Mouse (Mus musculus) lung, postnatal 14 days (tissue): Measurements from ENCODE around the gene Taf11.
A peak's percentile ranks its signal among the peaks of the same experiment; 100 is the strongest.

Source experiments
- DNase-seq: peaks from one replicate; pipeline ENCODE4 v3.0.0; 2021

Gene Taf11

DNA sequence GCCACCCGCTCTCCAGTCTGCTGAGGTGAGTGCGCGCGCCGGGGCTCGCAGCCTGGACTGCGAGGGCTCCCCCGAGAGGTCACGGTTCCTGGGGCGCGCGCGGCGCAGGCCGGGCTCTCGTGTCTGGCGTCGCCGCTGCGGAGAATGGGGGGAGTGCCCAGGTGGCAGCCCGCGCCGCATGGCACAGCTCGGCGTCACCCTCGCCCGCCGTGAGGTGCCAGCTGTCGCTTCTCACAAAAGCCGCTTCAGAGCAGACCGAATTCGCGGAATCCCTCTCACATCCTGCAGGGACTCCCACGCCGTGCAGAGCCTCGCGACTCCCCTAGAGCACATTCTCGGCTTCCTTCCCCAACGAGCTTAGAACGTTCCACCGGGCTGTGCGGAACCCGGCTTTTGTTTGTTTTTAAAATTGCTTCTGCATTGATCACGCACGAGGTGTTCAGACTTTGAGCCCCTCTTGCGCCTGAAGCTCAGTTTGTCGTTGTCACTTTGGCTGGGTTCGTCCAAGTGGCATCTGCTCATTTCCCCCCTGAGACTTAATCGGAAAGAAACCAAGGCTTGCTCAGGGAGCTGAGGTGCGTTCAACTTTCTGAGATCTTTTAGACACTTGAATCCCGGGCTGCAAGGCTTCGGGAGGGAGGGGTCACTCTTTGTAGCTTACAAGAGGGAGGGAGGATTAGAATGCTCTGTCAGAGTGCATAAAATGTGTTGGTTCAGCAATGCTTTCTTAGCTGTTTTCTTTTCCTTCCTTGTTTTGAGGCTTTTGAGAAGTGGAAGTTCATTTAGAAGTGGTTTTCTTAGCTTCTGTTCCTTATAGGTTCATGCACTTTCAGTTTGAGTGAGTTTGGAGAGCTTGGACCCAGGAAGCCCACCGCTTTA, at the start of gene Taf11:
Gene Taf11, minus strand, starts transcription at position 223 of the 879 bp plus-strand sequence.
- no peak for DNase-seq

DNA sequence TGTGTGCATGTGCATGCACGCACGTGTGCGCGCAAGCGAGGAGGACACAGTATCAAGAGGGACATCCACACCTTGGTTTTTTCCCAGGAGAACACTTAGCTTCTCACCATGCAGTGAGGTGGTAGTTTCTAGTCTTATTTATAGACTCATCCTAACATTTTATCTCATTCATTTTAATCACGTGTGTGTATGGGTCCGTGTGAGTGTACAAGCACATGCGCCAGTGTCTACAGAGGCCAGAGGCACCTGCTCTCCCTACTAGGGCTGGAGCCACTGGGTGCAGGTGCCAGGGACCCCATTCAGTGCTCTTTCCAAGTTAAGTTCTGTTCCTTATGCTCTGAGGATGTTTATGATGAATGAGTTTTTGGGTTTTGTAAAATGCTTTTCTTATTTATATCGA, 48.0 kb upstream of the Taf11 start:
- DNase-seq, result no peak

DNA sequence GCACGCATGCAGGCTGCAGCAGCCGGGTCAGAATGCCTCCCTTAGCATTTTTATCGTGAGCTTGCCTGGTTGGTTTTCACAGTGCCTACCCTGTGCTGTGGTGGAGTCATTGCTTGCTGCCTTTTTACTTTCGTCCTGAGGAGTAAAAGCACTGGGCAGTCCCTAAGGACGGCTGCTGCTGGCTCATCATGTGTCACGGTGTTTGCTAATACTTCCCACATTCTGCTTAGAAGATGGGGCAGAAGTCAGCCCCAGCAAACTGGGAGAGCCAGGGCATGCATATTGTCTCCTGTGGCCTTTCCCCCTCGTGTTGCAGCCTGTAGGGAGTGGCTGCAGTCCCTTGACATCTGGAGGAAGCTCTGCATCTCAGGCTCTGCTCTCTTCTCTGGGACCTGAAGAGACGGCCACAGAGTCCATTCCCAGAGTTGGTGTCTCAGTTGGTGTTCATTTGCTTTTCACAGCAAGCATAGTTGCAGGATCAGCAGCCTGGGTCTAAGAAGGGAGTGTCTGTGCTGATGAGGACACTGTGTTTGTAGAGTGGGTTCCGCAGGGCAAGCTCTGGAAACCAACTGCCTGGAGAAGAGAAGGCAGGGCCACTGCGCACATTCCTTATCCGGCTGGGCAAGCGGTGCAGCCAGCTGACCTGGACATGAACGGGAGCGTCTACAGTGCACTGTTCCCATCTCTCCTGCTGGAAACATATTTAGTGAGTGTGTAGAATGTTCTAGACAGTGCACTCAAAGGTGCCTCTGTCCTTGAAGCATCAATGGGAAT, 45.2 kb upstream of the Taf11 start:
- no peak for DNase-seq

DNA sequence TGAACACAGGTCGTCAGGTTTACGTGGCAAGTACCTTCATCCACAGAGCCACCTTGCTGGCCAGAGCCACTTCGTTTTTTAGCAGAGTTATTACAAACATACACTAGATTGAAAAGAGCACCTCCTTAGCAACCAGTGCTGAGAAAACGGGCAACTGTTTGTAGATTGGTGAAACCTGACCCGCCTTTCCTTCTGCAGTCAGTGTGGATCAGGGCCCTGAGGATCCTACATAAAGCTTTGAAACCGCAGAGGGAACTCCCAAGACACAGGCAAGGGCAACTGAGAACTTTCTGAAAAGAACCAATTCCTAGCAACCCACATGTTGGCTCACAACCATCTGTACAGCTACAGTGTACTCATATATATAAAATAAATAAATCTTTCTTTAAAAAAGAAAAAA, 43.5 kb upstream of the Taf11 start:
- DNase-seq, result no peak

DNA sequence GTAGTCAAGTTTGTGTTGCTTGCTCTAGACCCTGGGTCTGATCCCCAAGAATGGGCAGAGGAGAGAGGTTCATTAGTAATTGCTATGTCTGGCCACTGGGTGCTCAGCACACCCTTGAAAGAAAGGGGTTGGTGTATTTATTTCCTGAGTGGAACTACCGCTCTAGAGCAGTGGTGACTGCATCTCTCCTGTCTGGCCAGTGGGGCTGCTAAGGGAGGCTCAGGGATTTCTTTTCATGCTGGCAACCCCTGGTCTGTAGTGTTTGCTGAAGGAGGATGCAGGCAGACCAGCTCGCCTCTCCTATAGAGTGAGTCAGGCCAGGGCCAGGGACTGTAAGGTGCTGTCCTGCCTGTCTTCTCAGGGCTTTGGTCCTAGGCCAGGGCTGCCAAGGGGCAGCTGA, 37.5 kb upstream of the Taf11 start:
- DNase-seq, result no peak

DNA sequence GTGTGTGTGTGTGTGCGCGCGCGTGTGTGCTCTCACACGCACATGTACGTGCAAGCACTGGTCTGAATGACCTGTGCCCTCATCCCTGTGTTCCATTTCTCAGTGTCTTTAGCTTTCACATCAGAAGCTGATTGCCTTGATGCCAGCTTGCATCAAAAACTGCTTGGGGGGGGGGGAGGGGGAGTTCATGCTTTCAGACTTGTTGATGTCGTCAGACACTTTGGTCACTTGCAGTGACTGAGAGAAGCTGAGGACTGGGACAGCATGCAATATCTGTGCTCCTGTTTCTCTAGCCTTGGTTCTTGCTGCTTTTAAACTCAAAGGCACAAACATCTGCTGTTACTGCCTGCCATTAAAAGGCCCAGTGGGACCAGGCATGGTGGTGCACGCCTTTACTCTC, 36.7 kb upstream of the Taf11 start:
- no peak for DNase-seq

DNA sequence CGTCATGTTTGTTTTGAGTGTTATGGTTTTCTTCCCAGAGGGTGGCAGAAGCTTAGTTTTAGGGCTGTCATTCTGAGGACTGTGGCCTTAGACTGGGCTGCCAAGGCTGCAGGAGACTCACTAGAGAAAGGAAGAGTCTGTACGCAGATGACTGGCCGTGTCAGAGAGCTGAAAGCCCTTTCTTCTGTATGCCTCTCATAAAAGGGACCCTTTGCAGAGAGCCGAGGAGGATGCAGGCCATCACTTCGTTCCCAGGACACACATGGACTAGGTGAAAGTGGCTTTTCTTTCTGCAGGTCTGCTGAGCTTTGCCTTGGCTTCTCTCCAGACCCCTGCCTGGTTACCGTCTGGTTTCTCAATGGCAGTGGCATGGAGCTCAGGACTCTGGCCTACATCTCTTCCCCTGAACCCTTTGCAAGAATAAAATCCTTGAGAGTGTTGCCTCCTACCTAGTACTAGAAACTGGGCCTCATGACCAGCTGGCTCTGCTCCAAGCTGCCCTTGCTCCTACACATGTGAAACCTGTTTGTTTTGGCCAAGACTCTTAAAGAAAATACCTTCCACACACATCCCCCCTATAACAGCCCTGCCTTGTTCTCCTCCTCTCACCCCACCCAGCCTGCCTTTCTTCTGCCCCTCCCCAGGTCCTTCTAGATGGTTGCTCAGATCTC, 36.0 kb upstream of the Taf11 start:
- peak; percentile 79 for DNase-seq

DNA sequence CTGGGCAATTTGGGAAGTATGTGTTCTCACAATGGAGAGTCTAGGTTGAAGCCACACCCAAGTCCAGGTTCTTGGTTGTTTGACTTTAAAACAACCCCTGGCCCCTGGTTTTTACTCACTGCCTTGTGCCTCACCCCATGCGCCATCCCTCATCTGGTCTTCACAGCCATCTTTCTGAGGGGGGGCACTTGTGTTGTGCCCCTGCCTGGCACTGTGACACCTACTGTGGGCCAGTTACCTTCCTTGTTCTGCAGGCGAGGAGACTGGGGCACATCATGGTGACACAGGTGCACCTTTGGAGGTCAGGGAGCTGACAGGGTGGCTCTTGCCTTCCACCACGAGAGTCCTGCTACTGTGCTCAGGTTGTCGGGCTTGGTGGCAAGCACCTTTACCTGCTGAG, 32.5 kb upstream of the Taf11 start:
- no peak for DNase-seq

DNA sequence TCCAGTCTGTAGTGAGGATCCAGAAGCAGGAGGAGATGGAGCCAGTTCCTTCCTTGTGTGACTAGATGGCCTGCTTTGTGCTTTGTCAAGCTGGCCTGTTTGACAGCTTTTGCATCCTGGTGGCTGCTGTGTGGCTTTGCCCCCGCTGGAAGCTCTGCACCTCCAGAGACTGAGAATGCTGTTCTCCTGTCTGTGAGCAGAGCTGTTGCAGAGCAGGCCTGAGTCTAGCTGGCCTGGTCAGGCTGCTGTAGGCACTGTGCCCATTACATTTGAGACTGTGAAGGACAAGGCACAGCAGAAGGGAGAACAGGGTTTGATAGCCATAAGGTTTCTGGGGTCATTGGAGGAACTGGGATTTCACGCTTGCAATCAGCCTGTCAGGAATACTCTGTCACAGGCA, 32.1 kb upstream of the Taf11 start:
- DNase-seq, result peak; percentile 25

DNA sequence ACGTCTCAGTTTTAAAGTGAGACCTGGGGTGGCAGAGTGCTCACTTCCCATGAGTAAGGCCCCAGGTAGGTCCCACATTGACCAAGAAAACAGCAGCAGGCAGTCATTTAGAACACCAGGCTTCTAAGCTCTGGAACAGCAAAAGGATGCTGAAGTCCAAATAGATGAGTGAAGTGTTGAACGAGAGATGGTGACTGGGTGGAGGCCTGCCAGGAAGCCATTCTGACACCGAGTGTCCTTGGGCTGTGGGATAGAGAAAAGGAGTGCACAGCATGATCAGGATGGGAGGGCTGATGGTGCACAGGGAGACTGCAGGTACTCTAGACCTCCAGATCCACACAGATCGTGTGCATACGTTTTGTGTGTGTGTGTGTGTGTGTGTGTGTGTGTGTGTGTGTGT, 31.5 kb upstream of the Taf11 start:
- DNase-seq, result no peak

DNA sequence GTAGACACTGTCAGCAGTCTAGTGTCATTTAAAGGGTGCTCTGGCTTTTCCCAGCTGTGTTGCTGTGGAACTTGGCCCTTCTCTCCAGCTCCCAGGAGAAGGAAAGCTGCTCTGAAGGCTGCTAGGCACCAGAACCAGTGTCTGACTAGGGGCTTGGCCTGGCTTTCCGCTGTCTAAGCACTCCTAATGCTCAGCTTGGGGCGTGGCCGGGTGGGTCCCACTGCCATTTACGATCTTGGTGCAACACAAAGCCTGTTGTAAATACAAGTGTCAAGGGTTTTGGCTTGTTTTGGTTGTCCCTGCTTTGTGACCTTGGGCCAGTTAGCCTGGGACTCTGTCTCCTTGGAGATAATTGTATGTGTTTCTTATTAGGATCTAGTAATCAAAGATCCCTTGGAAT, 30.7 kb upstream of the Taf11 start:
- peak; percentile 32 for DNase-seq

DNA sequence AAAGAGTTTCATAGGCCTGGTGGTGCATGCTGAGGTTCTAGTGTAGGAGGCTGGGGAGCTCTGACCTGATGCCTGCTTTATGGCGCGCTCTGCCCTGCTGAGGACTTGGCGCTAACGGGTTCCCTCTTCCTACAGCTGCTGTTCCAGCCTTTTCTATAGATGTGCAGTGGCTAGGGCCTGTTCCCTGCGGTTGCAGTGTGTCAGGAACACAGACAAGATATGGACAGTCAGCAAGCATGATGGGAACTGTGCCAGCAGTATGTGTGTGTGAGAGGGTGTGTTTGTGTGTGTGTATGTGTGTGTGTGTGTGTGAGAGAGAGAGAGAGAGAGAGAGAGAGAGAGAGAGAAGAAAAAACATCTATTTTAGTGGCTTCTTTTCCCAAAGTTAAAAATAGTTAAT, 29.4 kb upstream of the Taf11 start:
- no peak for DNase-seq

DNA sequence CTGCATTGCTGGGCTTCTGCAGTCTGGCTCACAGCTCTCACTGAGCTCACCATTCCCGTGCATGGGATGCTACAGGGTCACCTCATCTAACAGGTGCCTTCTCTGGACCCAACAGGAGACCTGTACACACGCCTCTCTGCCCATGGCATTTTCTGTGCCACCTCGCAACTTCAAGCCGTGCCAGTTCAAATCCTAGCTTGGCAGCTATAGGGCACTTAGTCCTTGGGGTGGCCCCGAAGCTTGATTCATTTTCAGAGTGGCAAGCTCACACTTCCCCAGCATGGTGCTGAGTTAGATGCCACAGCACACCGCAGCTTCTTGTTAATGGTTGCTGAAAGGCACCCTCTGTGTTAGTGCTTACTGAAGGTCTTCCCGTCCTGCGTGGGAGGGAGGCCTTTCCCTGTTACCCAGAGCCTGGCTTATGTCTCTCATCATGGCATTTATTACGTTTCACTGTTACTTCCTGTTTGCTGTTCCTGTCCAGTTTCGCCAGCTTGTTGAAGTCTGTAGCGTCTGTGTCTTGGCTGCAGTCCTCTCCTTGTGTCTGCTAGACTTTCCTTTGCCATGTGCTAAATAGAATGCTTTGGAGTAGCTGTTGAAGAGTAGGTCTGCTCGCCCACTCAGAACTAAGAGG, 28.6 kb upstream of the Taf11 start:
- DNase-seq, result peak; percentile 51

DNA sequence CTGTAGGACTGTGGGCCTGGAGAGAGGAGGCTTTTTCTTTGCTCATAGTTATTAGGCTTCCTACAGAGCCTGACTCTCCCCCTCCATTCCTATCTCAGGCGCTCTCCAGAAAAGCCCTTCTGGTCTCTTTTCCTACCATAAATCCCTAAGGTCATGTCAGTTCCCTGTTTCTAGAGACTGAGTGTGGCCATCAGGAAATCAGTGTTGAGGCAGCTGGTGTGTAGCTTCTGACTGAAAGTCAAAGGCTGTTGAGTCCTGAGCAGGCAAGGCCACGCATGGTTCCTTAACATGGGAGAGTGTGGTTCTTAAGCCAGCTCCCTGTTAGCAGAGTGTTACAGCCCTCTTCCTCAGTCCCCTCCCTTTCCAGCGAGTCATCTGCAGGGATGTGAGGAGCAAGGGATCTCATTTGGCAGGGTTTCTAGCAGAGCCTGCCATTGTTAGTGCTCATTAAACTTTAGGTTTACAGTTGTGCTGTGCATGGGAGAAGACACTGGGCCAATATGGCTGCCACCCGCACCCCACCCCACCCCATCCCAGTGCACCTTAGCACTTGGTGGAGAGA, 27.5 kb upstream of the Taf11 start:
- DNase-seq, result no peak

DNA sequence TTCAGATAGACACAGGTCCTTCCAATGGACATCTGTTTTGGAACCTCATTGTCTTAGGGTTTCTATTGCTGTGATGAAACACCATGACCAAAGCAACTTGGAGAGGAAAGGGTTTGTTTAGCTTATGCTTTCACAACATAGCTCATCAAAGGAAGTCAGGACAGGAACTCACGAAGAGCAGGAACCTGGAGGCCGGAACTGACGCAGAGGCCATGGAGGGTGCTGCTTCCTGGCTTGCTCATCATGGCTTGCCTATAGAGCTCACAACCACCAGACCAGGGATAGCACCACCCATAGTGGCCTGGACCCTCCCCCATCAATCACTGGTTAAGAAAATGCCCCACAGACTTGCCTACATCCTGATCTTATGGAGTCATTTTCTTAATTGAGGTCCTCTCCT, 25.4 kb upstream of the Taf11 start:
- DNase-seq, result no peak

DNA sequence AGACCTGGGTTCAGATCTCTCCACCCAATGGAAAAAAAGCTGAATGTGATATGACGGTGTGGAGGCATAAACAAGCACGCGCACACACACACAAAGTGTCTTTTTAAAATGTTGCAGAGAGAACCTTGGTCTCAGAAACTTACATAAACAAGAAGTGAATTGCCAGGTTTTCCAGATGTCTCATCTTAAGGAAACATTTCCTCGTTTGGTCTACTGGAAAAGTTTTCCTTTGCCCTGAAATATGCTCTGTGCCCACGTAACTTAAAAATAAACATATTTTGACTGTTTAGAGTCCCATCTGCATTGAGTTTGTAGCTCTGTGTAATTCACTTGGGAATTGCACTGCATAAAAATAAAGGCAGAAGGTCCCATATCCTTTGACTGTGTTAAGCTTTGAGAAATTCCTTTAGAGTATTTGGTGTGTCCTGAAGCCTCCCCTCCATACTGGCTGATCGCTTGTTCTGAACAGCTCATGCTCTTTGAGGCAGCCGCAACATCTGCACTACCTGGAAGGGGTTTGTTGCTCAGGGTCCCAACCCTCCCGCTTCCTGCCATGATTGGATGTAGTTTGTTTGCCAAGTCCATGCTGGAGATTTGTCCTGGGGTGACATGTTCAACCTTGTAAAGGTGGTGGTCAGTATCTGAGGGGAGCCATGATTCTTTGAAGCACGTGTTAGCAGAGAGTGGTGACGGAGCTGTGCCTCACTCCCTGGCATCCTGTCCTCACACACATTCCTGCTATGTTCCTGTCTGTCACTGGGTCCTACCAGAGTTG, 24.7 kb upstream of the Taf11 start:
- no peak for DNase-seq

DNA sequence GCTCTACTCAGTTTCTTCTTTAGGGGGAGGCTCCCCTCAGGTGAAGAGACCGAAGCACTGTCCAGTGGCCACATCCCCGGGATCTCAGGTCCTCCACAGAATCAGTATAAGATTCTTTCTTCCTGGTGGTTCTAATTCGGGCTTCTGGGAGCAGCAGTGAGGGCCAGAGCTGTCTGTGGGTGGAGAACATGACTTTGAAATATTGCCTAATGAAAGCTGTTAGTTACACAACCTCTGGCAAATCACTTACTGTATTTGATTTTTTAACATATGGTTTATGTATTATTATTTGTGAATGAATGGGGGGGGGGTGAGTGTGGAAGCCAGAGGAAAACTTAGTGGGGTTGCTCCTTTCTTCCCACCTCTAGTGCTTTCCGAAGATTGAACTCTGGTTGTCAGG, 22.2 kb upstream of the Taf11 start:
- no peak for DNase-seq

DNA sequence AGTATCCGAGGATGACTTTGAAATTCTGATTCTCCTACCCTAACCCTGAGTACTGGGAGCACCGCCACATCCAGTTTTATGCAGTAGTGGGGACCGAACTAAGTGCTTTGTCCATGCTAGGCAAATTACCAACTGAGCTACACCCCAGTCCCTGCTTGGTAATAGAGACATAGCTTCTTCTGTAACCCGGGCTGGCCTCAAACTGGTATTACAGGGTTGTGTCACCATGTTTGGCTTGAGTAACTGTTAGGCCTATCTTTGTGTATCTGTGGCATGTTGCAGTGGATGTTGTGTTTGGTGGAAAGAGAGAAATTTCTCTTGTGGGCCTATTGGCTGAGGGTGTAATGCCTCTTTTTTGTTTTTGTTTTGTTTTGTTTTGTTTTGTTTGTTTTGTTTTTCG, 20.6 kb upstream of the Taf11 start:
- no peak for DNase-seq

DNA sequence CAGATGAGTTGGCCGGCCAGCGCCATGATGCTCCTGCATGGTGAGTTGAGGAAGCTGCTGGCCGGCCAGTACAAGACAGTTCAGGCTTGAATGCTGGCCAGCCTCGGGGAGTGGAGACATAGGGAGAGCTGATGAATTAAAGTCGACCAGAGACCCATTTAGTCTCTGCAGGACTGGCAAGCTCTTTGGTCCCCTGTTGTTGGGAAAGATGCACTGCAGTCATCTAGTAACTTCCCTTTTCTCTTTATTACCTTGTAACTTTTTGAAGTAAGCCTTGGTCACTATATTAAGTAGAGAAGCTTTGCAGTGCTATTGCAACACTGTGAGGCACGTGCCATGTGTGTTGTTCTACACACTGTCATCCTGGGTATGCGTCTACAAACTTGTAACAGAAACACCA, 15.9 kb upstream of the Taf11 start:
- peak; percentile 42 for DNase-seq

DNA sequence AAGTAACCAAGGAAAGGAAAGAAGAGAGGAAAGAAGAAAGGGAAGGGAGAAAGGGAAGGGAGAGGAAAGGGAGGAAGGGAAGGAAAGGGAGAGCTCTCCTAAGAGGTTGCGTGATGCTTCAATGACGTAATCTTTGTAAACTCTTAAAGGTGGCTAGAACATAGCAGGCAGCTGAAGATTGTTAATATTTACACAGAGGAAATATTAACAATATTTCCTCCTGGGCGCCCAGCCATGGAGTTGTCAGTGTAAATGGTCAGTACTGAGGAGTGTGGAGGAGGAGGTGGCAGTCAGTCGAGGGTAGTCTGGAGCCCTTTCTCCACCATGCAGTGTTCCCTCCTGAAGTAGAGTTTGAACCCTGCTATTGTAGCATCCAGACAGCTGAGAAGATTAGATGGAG, 15.4 kb upstream of the Taf11 start:
- DNase-seq, result peak; percentile 85

DNA sequence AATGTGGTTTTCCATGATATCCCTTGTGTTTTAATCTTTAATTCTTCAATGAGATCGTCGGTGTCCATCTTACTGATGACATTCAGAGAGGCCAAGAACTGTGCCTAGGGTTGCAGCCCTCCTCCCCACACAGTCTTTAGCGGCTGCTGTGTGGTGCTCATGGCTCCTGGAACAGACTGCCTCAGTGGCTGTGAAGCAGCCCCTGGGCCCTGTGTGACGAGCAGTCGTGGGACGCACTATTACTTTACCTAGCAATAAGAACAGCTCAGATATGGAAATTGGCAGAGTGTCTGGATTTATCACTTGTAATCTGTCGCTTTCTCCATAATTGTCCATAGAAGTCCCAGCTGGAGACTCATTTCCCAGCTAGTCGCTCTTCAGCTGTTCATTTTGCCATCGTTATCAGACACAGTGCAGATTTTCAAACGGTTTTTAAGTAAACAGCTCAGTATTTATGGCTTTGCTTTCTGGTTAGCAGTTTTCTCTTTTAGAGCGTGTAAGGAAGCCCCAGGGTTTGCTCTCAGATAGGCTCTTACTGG, 12.6 kb upstream of the Taf11 start:
- no peak for DNase-seq

DNA sequence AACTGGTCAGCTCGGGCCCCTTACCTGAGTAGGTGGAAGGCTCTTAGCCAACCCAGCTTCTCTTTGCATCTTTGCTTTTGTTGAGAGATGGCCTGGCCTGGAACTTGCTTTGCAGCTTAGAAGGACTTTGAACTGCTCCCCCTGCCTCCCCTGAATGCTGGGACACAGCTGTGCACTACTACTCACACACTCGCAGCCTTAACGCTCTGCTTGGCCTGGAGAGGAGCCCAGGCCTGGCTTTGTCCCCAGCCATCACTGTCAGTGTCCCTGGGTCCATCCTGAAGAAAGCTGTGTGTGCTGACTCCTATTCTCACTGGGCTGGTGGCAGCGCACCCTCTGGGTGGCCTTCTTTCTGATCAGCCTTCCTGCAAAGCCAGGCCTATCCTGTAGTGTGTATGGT, 11.0 kb upstream of the Taf11 start:
- DNase-seq, result peak; percentile 44
